Mouse (Mus musculus) liver, embryonic 15.5 days (tissue): ENCODE results near the gene Fcf1. TPM values are rescaled to one million over a fixed set of nuclear protein-coding genes. Genes with fewer than 3 reads are reported as not detected.

ENCODE experiments used
- ATAC-seq: fragments of 200-750 bp; cut with Nextera tagmentation; 2 replicates; pipeline ENCODE4 v1.8.0; 2017; ENCODE audit warnings: moderate number of reproducible peaks, mild to moderate bottlenecking, moderate library complexity; ENCODE audit not compliant: insufficient read depth
- H3K27ac ChIP-seq: fragments of 300-500 bp; sonication (generic); replicated peaks from 2 replicates; pipeline ENCODE4 v1.5.1; 2015; ENCODE audit warnings: mild to moderate bottlenecking, inconsistent platforms
- H3K27me3 ChIP-seq: fragments of 300-500 bp; sonication (generic); 2 replicates; pipeline ENCODE4 v1.6.1; 2015; ENCODE audit warnings: mild to moderate bottlenecking, inconsistent platforms
- H3K36me3 ChIP-seq: fragments of 300-500 bp; sonication (generic); replicated peaks from 2 replicates; pipeline ENCODE4 v1.6.1; 2015; ENCODE audit warnings: moderate library complexity, mild to moderate bottlenecking, inconsistent platforms
- H3K4me1 ChIP-seq: fragments of 300-500 bp; sonication (generic); replicated peaks from 2 replicates; pipeline ENCODE4 v1.6.1; 2015; ENCODE audit warnings: inconsistent platforms
- H3K4me2 ChIP-seq: fragments of 300-500 bp; sonication (generic); 2 replicates; pipeline ENCODE4 v1.6.1; 2015; ENCODE audit warnings: moderate library complexity, mild to moderate bottlenecking, inconsistent platforms
- H3K4me3 ChIP-seq: fragments of 300-500 bp; sonication (generic); replicated peaks from 2 replicates; pipeline ENCODE4 v1.5.1; 2015; ENCODE audit warnings: mild to moderate bottlenecking, inconsistent platforms
- H3K9ac ChIP-seq: fragments of 300-500 bp; sonication (generic); 2 replicates; pipeline ENCODE4 v1.6.1; 2015; ENCODE audit warnings: moderate library complexity, mild to moderate bottlenecking, inconsistent platforms
- H3K9me3 ChIP-seq: fragments of 300-500 bp; sonication (generic); replicated peaks from 2 replicates; pipeline ENCODE4 v1.6.1; 2016; ENCODE audit warnings: inconsistent platforms
- WGBS: fragments of 180-500 bp; shearing (Covaris S2); methylation state at CpG from one replicate; pipeline ENCODE4 v1.1.7; 2015; ENCODE audit warnings: mixed read lengths; ENCODE audit not compliant: insufficient replicate concordance; 5-methylcytosine and 5-hydroxymethylcytosine counted together
- polyA plus RNA-seq: library from polyadenylated mRNA; unstranded; fragments of >200 nt; fragmentation: Nextera tagmentation; extraction: Ambion mirVana; gene quantifications from 2 replicates; pipeline ENCODE4 v1.2.1, GENCODE M21; 2015

Gene Fcf1
- polyA plus RNA-seq = 74.8 and 79.8 TPM in 2 replicates

GRCm38 (mm10) chr12:84970428-84971096, at the start of gene Fcf1, which contains the start of gene Arel1:
TSS of gene Fcf1 (plus strand) at chr12:84970897.
TSS of gene Arel1 (minus strand) at chr12:84970900.
- under 1% methylated on average over 42 of the region's 42 CpGs for WGBS

GRCm38 (mm10) chr12:84921881-84922419, 48.7 kb upstream of the Fcf1 start:
- Histone ChIP-seq H3K36me3 (peaks cover 97% of the 10 kb centered on the region), H3K4me2 (no peak overlapping the region), H3K4me1 (no peaks in the 10 kb centered on the region), H3K4me3 (no peak overlapping the region), H3K9ac (no peak overlapping the region), H3K27ac (no peak overlapping the region), H3K27me3 (no peaks in the 10 kb centered on the region), H3K9me3 (no peaks in the 10 kb centered on the region)
- 80% methylated on average over 8 of the region's 8 CpGs for WGBS
- no peak for ATAC-seq

More at GRCm38 (mm10) chr12:84970428-84971096, at the start of gene Fcf1, which contains the start of gene Arel1:
- peak; percentile 76 for ATAC-seq
- Histone ChIP-seq H3K36me3 (peaks cover 31% of the 10 kb centered on the region), H3K4me3 (peak within 1 kb of the TSS; percentile 90), H3K4me1 (peaks cover 33% of the 10 kb centered on the region), H3K9me3 (no peaks in the 10 kb centered on the region), H3K9ac (peak within 1 kb of the TSS; percentile 87), H3K27ac (peak within 1 kb of the TSS; percentile 87), H3K27me3 (no peaks in the 10 kb centered on the region), H3K4me2 (peak within 1 kb of the TSS; percentile 71)

- Histone ChIP-seq H3K27me3 (no peaks in the 10 kb centered on the region), H3K4me3 (no peak overlapping the region), H3K36me3 (peaks cover 96% of the 10 kb centered on the region), H3K4me2 (no peak overlapping the region), H3K9me3 (no peaks in the 10 kb centered on the region), H3K4me1 (no peaks in the 10 kb centered on the region), H3K27ac (no peak overlapping the region), H3K9ac (no peak overlapping the region)
- 87% methylated on average over 5 of the region's 5 CpGs for WGBS
- ATAC-seq = no peak
These were observed 46.4 kb upstream of the Fcf1 start for GRCm38 (mm10) chr12:84924324-84924723.

GRCm38 (mm10) chr12:84926542-84926941, 44.2 kb upstream of the Fcf1 start:
- Histone ChIP-seq H3K27ac (no peak overlapping the region), H3K9ac (no peak overlapping the region), H3K4me1 (no peaks in the 10 kb centered on the region), H3K27me3 (no peaks in the 10 kb centered on the region), H3K4me3 (no peak overlapping the region), H3K36me3 (peaks cover 96% of the 10 kb centered on the region), H3K4me2 (no peak overlapping the region), H3K9me3 (no peaks in the 10 kb centered on the region)
- 77% methylated on average over 6 of the region's 6 CpGs for WGBS
- ATAC-seq = no peak

GRCm38 (mm10) chr12:84932210-84932609, 38.5 kb upstream of the Fcf1 start:
- whole genome bisulfite sequencing = 82% methylated on average over 6 of the region's 6 CpGs
- no peaks in the 10 kb centered on the region for H3K9me3 ChIP-seq
- ATAC-seq = no peak
- no peak overlapping the region for H3K27ac ChIP-seq
- no peak overlapping the region for H3K9ac ChIP-seq
- H3K4me3 ChIP-seq = no peak overlapping the region
- H3K27me3 ChIP-seq = no peaks in the 10 kb centered on the region
- H3K36me3 ChIP-seq = peaks cover 93% of the 10 kb centered on the region
- H3K4me2 ChIP-seq = no peak overlapping the region
- H3K4me1 ChIP-seq = no peaks in the 10 kb centered on the region

- Histone ChIP-seq H3K27ac (no peak overlapping the region), H3K4me2 (no peak overlapping the region), H3K4me3 (no peak overlapping the region), H3K4me1 (no peaks in the 10 kb centered on the region), H3K36me3 (peaks cover 88% of the 10 kb centered on the region), H3K9me3 (no peaks in the 10 kb centered on the region), H3K27me3 (no peaks in the 10 kb centered on the region), H3K9ac (no peak overlapping the region)
- ATAC-seq = no peak
- 82% methylated on average over 5 of the region's 5 CpGs for WGBS
These were observed 35.4 kb upstream of the Fcf1 start for GRCm38 (mm10) chr12:84935343-84935742.

GRCm38 (mm10) chr12:84939117-84939516, 31.6 kb upstream of the Fcf1 start:
- Histone ChIP-seq H3K9ac (no peak overlapping the region), H3K27me3 (no peaks in the 10 kb centered on the region), H3K9me3 (no peaks in the 10 kb centered on the region), H3K4me2 (no peak overlapping the region), H3K27ac (no peak overlapping the region), H3K36me3 (peaks cover 87% of the 10 kb centered on the region), H3K4me1 (peaks cover 10% of the 10 kb centered on the region), H3K4me3 (no peak overlapping the region)
- 88% methylated on average over 7 of the region's 7 CpGs for WGBS
- ATAC-seq = no peak

GRCm38 (mm10) chr12:84940343-84940742, 30.4 kb upstream of the Fcf1 start:
- H3K4me1 ChIP-seq = peaks cover 23% of the 10 kb centered on the region
- H3K36me3 ChIP-seq = peaks cover 83% of the 10 kb centered on the region
- H3K27ac ChIP-seq = no peak overlapping the region
- ATAC-seq = no peak
- no peaks in the 10 kb centered on the region for H3K9me3 ChIP-seq
- H3K27me3 ChIP-seq = no peaks in the 10 kb centered on the region
- H3K4me3 ChIP-seq = no peak overlapping the region
- no peak overlapping the region for H3K9ac ChIP-seq
- 88% methylated on average over 7 of the region's 7 CpGs for WGBS
- H3K4me2 ChIP-seq = no peak overlapping the region

- Histone ChIP-seq H3K36me3 (peaks cover 81% of the 10 kb centered on the region), H3K4me2 (no peak overlapping the region), H3K4me1 (peaks cover 27% of the 10 kb centered on the region), H3K9ac (no peak overlapping the region), H3K9me3 (no peaks in the 10 kb centered on the region), H3K27me3 (no peaks in the 10 kb centered on the region), H3K27ac (no peak overlapping the region), H3K4me3 (no peak overlapping the region)
- no peak for ATAC-seq
- 78% methylated on average over 13 of the region's 13 CpGs for WGBS
These were observed 29.0 kb upstream of the Fcf1 start for GRCm38 (mm10) chr12:84941717-84942116.

GRCm38 (mm10) chr12:84943006-84943952, 27.4 kb upstream of the Fcf1 start:
- Histone ChIP-seq H3K36me3 (peaks cover 89% of the 10 kb centered on the region), H3K4me2 (no peak overlapping the region), H3K27ac (no peak overlapping the region), H3K9ac (no peak overlapping the region), H3K4me1 (peaks cover 32% of the 10 kb centered on the region), H3K27me3 (no peaks in the 10 kb centered on the region), H3K9me3 (no peaks in the 10 kb centered on the region), H3K4me3 (no peak overlapping the region)
- ATAC-seq = no peak
- 67% methylated on average over 21 of the region's 21 CpGs for WGBS
